In the genomic region with DNA sequence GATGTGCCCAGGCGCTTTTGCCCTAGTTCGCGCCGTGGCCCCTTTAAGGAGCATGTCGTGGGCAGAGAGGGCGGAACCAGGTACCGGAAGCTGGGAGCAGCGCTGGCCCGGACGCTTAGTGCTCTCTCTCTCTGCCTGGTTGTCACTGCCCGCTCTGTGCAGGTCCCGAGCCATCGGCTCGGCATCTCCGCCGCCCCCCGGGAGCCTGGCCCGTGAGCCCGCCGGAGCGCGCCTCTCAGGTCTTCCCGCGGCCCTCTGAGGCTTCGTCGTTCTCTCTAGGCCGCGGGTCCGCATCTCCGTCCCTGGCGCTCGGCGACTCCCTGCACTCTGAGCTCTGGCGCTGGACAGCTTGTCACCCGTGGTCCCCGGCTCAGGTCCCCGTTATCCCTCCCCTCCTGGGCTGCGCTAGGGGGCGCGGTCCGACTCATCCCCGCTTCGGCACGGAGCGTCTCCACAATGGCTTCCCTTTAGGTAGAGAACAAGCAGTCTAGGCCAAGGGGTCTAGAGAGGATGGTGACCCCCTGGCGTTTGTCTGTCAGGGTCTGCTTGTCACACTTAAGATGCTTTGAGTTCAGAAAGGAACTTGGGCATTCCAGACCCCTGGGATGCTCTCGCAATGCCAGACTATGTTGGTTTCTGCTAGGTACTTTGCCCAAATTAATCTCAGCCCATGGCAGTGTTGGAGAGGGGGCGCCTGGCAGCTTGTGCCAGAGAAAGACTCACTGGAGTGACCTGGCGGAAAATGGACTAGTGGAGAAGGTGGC, we compare ENCODE assay signal across 8 mouse cellular contexts. TPM values are rescaled to one million over a fixed set of nuclear protein-coding genes. Genes with fewer than 3 reads are reported as not detected.
A peak's percentile ranks its signal among the peaks of the same experiment; 100 is the strongest.
DNase-seq lines count a peak whose midpoint lies in the region; ATAC-seq and TF ChIP-seq lines count a peak whose summit lies in the region.

A gene (plus strand): TSS at position 83 of the 764 bp plus-strand sequence.

- H3K4me3 ChIP-seq in embryonic facial prominence, embryonic 14.5 days (ENCODE audit: low read depth, low read length) = peak within 1 kb of the TSS; percentile 81
- peak within 1 kb of the TSS; percentile 49 for H3K4me3 ChIP-seq in limb, embryonic 14.5 days (replicated peaks; ENCODE audit: low read length)
- H3K4me3 ChIP-seq in midbrain, embryonic 16.5 days (ENCODE audit: low read depth, low read length) = peak within 1 kb of the TSS; percentile 69

- TF ChIP-seq POLR2A in limb, embryonic 14.5 days (IDR thresholded peaks at IDR 0.05; ENCODE audit: borderline replicate concordance, extremely low read depth, insufficient read depth, insufficient read length) = peak; percentile 17; the same call in 1 of the 2 replicates

- DNase-seq in 416B (ENCODE audit: low read depth) = peak; percentile 90
- peak; percentile 52 to 58 for DNase-seq in adrenal gland, postnatal 4 days (ENCODE audit: low spot score in 2 of 2)
- DNase-seq in embryonic facial prominence, embryonic 14.5 days (ENCODE audit: low spot score) = peak; percentile 93
- DNase-seq in heart, adult 8-10 months (ENCODE audit: low spot score) = peak; percentile 81
- peak; percentile 79 for DNase-seq in kidney, adult 9 months
- DNase-seq in limb, embryonic 14.5 days (ENCODE audit: low spot score) = peak; percentile 85
- DNase-seq in spleen, postnatal 10 days (ENCODE audit: low spot score in 2 of 2) = peak; percentile 61 to 82

- WGBS in embryonic facial prominence, embryonic 14.5 days = under 1% methylated on average over 26 of the region's 49 CpGs
- under 1% methylated on average over 42 of the region's 49 CpGs for WGBS in limb, embryonic 14.5 days
- WGBS in midbrain, embryonic 16.5 days = under 1% methylated on average over 47 of the region's 49 CpGs

- peaks cover 16% of the 10 kb centered on the region for H3K4me1 ChIP-seq in embryonic facial prominence, embryonic 14.5 days (ENCODE audit: control insufficient read depth, insufficient read depth, low read length)
- peaks cover 6% of the 10 kb centered on the region for H3K4me1 ChIP-seq in limb, embryonic 14.5 days (ENCODE audit: control insufficient read depth, insufficient read depth, low read length)
- H3K4me1 ChIP-seq in midbrain, embryonic 16.5 days (ENCODE audit: control insufficient read depth, insufficient read depth, low read length) = peaks cover 13% of the 10 kb centered on the region

- H3K27me3 ChIP-seq in embryonic facial prominence, embryonic 14.5 days (replicated peaks; ENCODE audit: control insufficient read depth, insufficient read depth, low read length) = no peaks in the 10 kb centered on the region
- no peaks in the 10 kb centered on the region for H3K27me3 ChIP-seq in limb, embryonic 14.5 days (ENCODE audit: control insufficient read depth, insufficient read depth, low read length)
- H3K27me3 ChIP-seq in midbrain, embryonic 16.5 days (ENCODE audit: control insufficient read depth, insufficient read depth, low read depth, low read length) = no peaks in the 10 kb centered on the region

- peak within 1 kb of the TSS; percentile 91 for H3K27ac ChIP-seq in embryonic facial prominence, embryonic 14.5 days (replicated peaks; ENCODE audit: low read depth, low read length)
- H3K27ac ChIP-seq in limb, embryonic 14.5 days (replicated peaks; ENCODE audit: low read depth, low read length) = peak within 1 kb of the TSS; percentile 61
- H3K27ac ChIP-seq in midbrain, embryonic 16.5 days (ENCODE audit: low read length) = peak within 1 kb of the TSS; percentile 95

- ATAC-seq in embryonic facial prominence, embryonic 14.5 days (ENCODE audit: low read depth) = peak; percentile 98
- peak; percentile 89 for ATAC-seq in limb, embryonic 14.5 days (ENCODE audit: low FRiP score, low read depth)
- peak; percentile 97 for ATAC-seq in midbrain, embryonic 16.5 days

- H3K9ac ChIP-seq in embryonic facial prominence, embryonic 14.5 days (ENCODE audit: low read depth, low read length) = peak within 1 kb of the TSS; percentile 91
- H3K9ac ChIP-seq in limb, embryonic 14.5 days (ENCODE audit: low read depth, low read length, severe bottlenecking) = peak within 1 kb of the TSS; percentile 64
- peak within 1 kb of the TSS; percentile 86 for H3K9ac ChIP-seq in midbrain, embryonic 16.5 days (ENCODE audit: low read depth, low read length)

- H3K36me3 ChIP-seq in embryonic facial prominence, embryonic 14.5 days (ENCODE audit: control insufficient read depth, insufficient read depth, low read length) = peaks cover 24% of the 10 kb centered on the region; the same call in 1 of the 2 replicates
- peaks cover 21% of the 10 kb centered on the region for H3K36me3 ChIP-seq in limb, embryonic 14.5 days (ENCODE audit: control insufficient read depth, insufficient read depth, low read length)
- peaks cover 6% of the 10 kb centered on the region; the same call in 1 of the 2 replicates for H3K36me3 ChIP-seq in midbrain, embryonic 16.5 days (ENCODE audit: control insufficient read depth, insufficient read depth, low read length)

- no peaks in the 10 kb centered on the region for H3K9me3 ChIP-seq in embryonic facial prominence, embryonic 14.5 days (ENCODE audit: control insufficient read depth, low read length)
- H3K9me3 ChIP-seq in limb, embryonic 14.5 days (ENCODE audit: control insufficient read depth, low read length) = no peaks in the 10 kb centered on the region
- no peaks in the 10 kb centered on the region for H3K9me3 ChIP-seq in midbrain, embryonic 16.5 days (replicated peaks; ENCODE audit: control insufficient read depth, low read length, poor library complexity, severe bottlenecking)

- H3K4me2 ChIP-seq in embryonic facial prominence, embryonic 14.5 days (ENCODE audit: low read depth, low read length) = peak within 1 kb of the TSS; percentile 71
- peak within 1 kb of the TSS; percentile 65 for H3K4me2 ChIP-seq in limb, embryonic 14.5 days (replicated peaks; ENCODE audit: low read depth, low read length, severe bottlenecking)
- peak within 1 kb of the TSS; percentile 88 for H3K4me2 ChIP-seq in midbrain, embryonic 16.5 days (ENCODE audit: low read length)

RNA-seq across cellular contexts. Expression of the gene that starts here (rescaled TPM):
- total RNA-seq in adrenal gland, postnatal 4 days (2021) = 10 to 100 TPM; 31.4 to 32.8 TPM
- 27.3 and 32.8 TPM in 2 replicates for polyA plus RNA-seq in embryonic facial prominence, embryonic 14.5 days (2014; fragmentation: Nextera tagmentation; extraction: Ambion mirVana)
- total RNA-seq in heart, adult 8-10 months (2022) = 10 to 100 TPM in 3 of 4 experiments, 1 to 10 TPM in 1; 9.4 to 15.7 (median 13.7) TPM
- polyA plus RNA-seq in limb, embryonic 14.5 days (2012; rRNA removed) = 17.0 and 19.3 TPM in 2 replicates
- 38.4 and 41.1 TPM in 2 replicates for polyA plus RNA-seq in limb, embryonic 14.5 days (2014; fragmentation: Nextera tagmentation; extraction: Ambion mirVana)
- polyA plus RNA-seq in midbrain, embryonic 16.5 days (2015; fragmentation: Nextera tagmentation; extraction: Ambion mirVana) = 47.2 and 50.3 TPM in 2 replicates

Comparison
In these comparisons a context has a peak if more than half of its experiments do, and no peak if none do; other contexts are left out.
1. Peak in every context shown above with its lines: DNase-seq, ATAC-seq, H3K4me3 ChIP-seq and H3K27ac ChIP-seq.